Mouse (Mus musculus) C3H10T1/2 (cell line): ENCODE results near the gene Tas2r109. TPM values are rescaled to one million over a fixed set of nuclear protein-coding genes. Genes with fewer than 3 reads are reported as not detected.

Source experiments
- polyA plus RNA-seq, 2 experiments: library from polyadenylated mRNA; unstranded; fragments of >200 nt; fragmentation: generic; extraction: Trizol; gene quantifications; one replicate each; pipeline ENCODE4 v1.2.1; 2012; ENCODE audit warnings: missing spikeins in 2 of 2

Tas2r109 gene
- not detected for polyA plus RNA-seq

DNA sequence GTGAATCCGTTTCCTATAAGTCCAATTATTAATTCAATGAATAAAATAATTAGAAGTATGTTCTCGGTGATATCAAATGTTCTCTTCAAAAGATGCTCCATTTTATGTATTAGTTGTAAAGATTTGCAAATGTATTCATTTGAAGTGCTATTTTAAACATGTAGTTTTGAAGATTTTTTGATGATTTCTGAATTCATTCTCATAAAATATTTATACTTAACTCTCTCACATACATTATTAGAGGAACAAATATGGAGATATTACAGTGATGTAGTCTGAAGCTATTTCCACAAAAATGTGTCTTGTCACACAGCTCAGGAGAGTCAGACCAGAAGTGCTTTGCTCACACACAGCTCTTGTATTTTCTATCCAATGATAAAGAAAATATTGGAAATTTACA, at the start of gene Tas2r109:
Tas2r109 (minus strand) TSS at position 101 of the 400 bp plus-strand sequence.

DNA sequence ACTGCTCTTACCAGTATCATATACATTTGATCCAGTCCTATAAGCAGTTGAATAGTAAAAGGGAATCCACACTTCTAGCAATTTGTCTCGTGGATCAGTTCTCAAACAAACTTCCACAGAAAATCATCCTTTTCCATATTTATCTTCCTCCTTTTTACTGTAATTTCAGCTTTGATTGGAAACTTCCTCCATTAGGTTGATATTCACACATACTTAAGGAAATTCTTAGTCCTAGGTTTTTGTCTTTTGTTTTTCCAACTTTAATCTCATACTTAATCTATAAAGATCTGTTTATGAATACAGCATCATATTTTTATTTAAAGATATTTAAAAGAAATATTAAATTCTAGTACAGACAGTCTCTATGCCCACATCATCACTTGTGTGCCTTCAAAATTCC, 22.9 kb downstream of the Tas2r109 start, which contains the start of gene Tas2r131:
Tas2r131 (minus strand) TSS at position 101 of the 400 bp plus-strand sequence.

GRCm38 (mm10) chr6:132950802-132951201, 30.0 kb downstream of the Tas2r109 start, which contains the start of gene Tas2r129:
Gene Tas2r129 (plus strand): TSS chr6:132951102.

Other genes starting within 250 kb of the Tas2r109 start
- gene Tas2r115, start 242.9 kb downstream of the Tas2r109 start, polyA plus RNA-seq = not detected
- not detected for gene Tas2r124, start 226.2 kb downstream of the Tas2r109 start, polyA plus RNA-seq
- gene Tas2r102, start 218.8 kb downstream of the Tas2r109 start, polyA plus RNA-seq = not detected
- gene Tas2r136, start 202.8 kb downstream of the Tas2r109 start, polyA plus RNA-seq = not detected
- gene Tas2r117, start 178.1 kb downstream of the Tas2r109 start, polyA plus RNA-seq = not detected
- gene Tas2r123, start 133.8 kb downstream of the Tas2r109 start, polyA plus RNA-seq = not detected
- gene Tas2r116, start 125.5 kb downstream of the Tas2r109 start, polyA plus RNA-seq = not detected
- gene Tas2r110, start 113.0 kb downstream of the Tas2r109 start, polyA plus RNA-seq = not detected
- not detected for gene Tas2r113, start 88.0 kb downstream of the Tas2r109 start, polyA plus RNA-seq
- not detected for gene Tas2r125, start 71.3 kb downstream of the Tas2r109 start, polyA plus RNA-seq
- gene Tas2r129, start 29.9 kb downstream of the Tas2r109 start, polyA plus RNA-seq = not detected
- not detected for gene Tas2r131, start 23.0 kb downstream of the Tas2r109 start, polyA plus RNA-seq
- not detected for gene Tas2r103, start 56.1 kb upstream of the Tas2r109 start, polyA plus RNA-seq
- gene Tas2r140, start 74.9 kb upstream of the Tas2r109 start, polyA plus RNA-seq = not detected
- gene Smim10l1, start 123.9 kb upstream of the Tas2r109 start, polyA plus RNA-seq = 10 to 100 TPM in 1 of 2 experiments, 1 to 10 TPM in 1; 1.8 to 17.7 TPM